Mouse (Mus musculus) olfactory bulb, adult 2 months (tissue): ENCODE measurements around the gene Zfp948. TPM values are rescaled to one million over a fixed set of nuclear protein-coding genes. Genes with fewer than 3 reads are reported as not detected.

ENCODE experiments used
- H3K27ac ChIP-seq: fragments of 200-500 bp; 2 replicates; pipeline ENCODE4 v1.5.1; 2012; ENCODE audit warnings: low read depth, low read length; ENCODE audit not compliant: insufficient read depth
- H3K4me1 ChIP-seq: fragments of 200-500 bp; 2 replicates; pipeline ENCODE4 v1.6.1; 2012; ENCODE audit warnings: low read length; ENCODE audit not compliant: control insufficient read depth, insufficient read depth
- H3K4me3 ChIP-seq: fragments of 200-500 bp; 2 replicates; pipeline ENCODE4 v1.5.1; 2012; ENCODE audit warnings: mild to moderate bottlenecking, low read depth, low read length, moderate library complexity; ENCODE audit not compliant: insufficient read depth
- CTCF ChIP-seq: fragments of 200-500 bp; IDR thresholded peaks from 2 replicates; pipeline ENCODE4 v1.5.1; 2012; ENCODE audit warnings: low read depth, mild to moderate bottlenecking, low read length, moderate library complexity; ENCODE audit not compliant: insufficient read depth
- POLR2A ChIP-seq: fragments of 200-500 bp; IDR thresholded peaks from 2 replicates; pipeline ENCODE4 v1.6.1; 2012; ENCODE audit warnings: mild to moderate bottlenecking, low read depth, low read length, moderate library complexity; ENCODE audit not compliant: insufficient read depth
- WGBS: fragments of 180-500 bp; shearing (Covaris S2); methylation state at CpG from one replicate; pipeline ENCODE4 v1.1.7; 2018; 5-methylcytosine and 5-hydroxymethylcytosine counted together
- polyA plus RNA-seq: library from polyadenylated mRNA; stranded (reverse); fragments of >200 nt; gene quantifications from 2 replicates; pipeline ENCODE4 v1.2.4, GENCODE M21; 2012; ENCODE audit warnings: low replicate concordance; ENCODE audit not compliant: missing spikeins, insufficient read depth, insufficient read length

The Zfp948 gene
- not detected in 2 replicates for polyA plus RNA-seq

- no peaks in the 10 kb centered on the region for H3K4me1 ChIP-seq
- peak within 1 kb of the TSS; percentile 63 for H3K4me3 ChIP-seq
- under 1% methylated on average over 29 of the region's 29 CpGs for WGBS
- peak; percentile 52 for TF ChIP-seq POLR2A
- peak; percentile 35; the same call in 1 of the 2 replicates for TF ChIP-seq CTCF
- peak within 1 kb of the TSS; percentile 84 for H3K27ac ChIP-seq
Observed at GRCm38 (mm10) chr17:21566728-21567349, at the start of gene Zfp948. Zfp948 (plus strand) TSS chr17:21567008.

GRCm38 (mm10) chr17:21517130-21517671, 49.6 kb upstream of the Zfp948 start:
- no peaks in the 10 kb centered on the region for H3K4me1 ChIP-seq
- H3K4me3 ChIP-seq: peak overlapping the region; percentile 59; the same call in 1 of the 2 replicates
- no peak for TF ChIP-seq POLR2A
- no peak for TF ChIP-seq CTCF
- H3K27ac ChIP-seq: 0 out of 2 replicates have a peak overlapping the region, but pooled peaks have one; percentile 71
- WGBS: 18% methylated on average over 4 of the region's 4 CpGs

- H3K4me3 ChIP-seq: no peak overlapping the region
- H3K4me1 ChIP-seq: peaks cover 2% of the 10 kb centered on the region; the same call in 1 of the 2 replicates
- TF ChIP-seq CTCF (no peak), POLR2A (no peak)
- H3K27ac ChIP-seq: no peak overlapping the region
Observed at GRCm38 (mm10) chr17:21526270-21526669, 40.5 kb upstream of the Zfp948 start.

GRCm38 (mm10) chr17:21530645-21531330, 36.0 kb upstream of the Zfp948 start:
- H3K27ac ChIP-seq: no peak overlapping the region
- WGBS: 60% methylated on average over 5 of the region's 5 CpGs
- peaks cover 5% of the 10 kb centered on the region; the same call in 1 of the 2 replicates for H3K4me1 ChIP-seq
- H3K4me3 ChIP-seq: no peak overlapping the region
- TF ChIP-seq POLR2A (no peak), CTCF (no peak)

- 17% methylated on average over 5 of the region's 5 CpGs for WGBS
- H3K4me3 ChIP-seq: peak overlapping the region; percentile 94
- peak overlapping the region; percentile 90 for H3K27ac ChIP-seq
- TF ChIP-seq CTCF (no peak), POLR2A (no peak)
- H3K4me1 ChIP-seq: peaks cover 5% of the 10 kb centered on the region; the same call in 1 of the 2 replicates
Observed at GRCm38 (mm10) chr17:21531621-21532020, 35.2 kb upstream of the Zfp948 start.

- Histone ChIP-seq H3K4me3 (peak overlapping the region; percentile 94), H3K4me1 (peaks cover 5% of the 10 kb centered on the region; the same call in 1 of the 2 replicates), H3K27ac (peak overlapping the region; percentile 90)
- TF ChIP-seq CTCF (no peak), POLR2A (0 out of 2 replicates have a peak, but pooled peaks have one; percentile 48)
- WGBS: under 1% methylated on average over 54 of the region's 54 CpGs
Observed at GRCm38 (mm10) chr17:21532101-21532951, 34.5 kb upstream of the Zfp948 start.

GRCm38 (mm10) chr17:21533961-21534360, 32.8 kb upstream of the Zfp948 start:
- TF ChIP-seq CTCF (no peak), POLR2A (no peak)
- no peak overlapping the region for H3K4me3 ChIP-seq
- H3K27ac ChIP-seq: no peak overlapping the region
- peaks cover 5% of the 10 kb centered on the region; the same call in 1 of the 2 replicates for H3K4me1 ChIP-seq
- 100% methylated on average over 1 of the region's 1 CpGs for WGBS

- TF ChIP-seq CTCF (no peak), POLR2A (no peak)
- 14% methylated on average over 4 of the region's 4 CpGs for WGBS
- no peak overlapping the region for H3K4me3 ChIP-seq
- H3K27ac ChIP-seq: peak overlapping the region; percentile 16; the same call in 1 of the 2 replicates
- H3K4me1 ChIP-seq: peaks cover 5% of the 10 kb centered on the region; the same call in 1 of the 2 replicates
Observed at GRCm38 (mm10) chr17:21534460-21535095, 32.2 kb upstream of the Zfp948 start.
